Mouse (Mus musculus): ENCODE data around the gene Igdcc3.

GRCm38 (mm10) chr9:65131717-65132116 is 9.3 kb upstream of the Igdcc3 start:
- no peak for TF ChIP-seq CTCF (IDR thresholded peaks at IDR 0.05; ENCODE audit: insufficient read depth, low read length)
- no peak for TF ChIP-seq POLR2A (IDR thresholded peaks at IDR 0.05; ENCODE audit: borderline replicate concordance, extremely low read depth, low read depth, low read length)
